Mouse (Mus musculus): ENCODE measurements around the gene Sbf2. TPM values are rescaled to one million over a fixed set of nuclear protein-coding genes. Genes with fewer than 3 reads are reported as not detected.

The Sbf2 gene
- total and polyA plus RNA-seq, 2 experiments from 2014 or later: 21.3 to 64.6 TPM

- Histone ChIP-seq H3K27me3 (ENCODE audit: control insufficient read depth, insufficient read depth, low read length) (no peaks in the 10 kb centered on the region), H3K36me3 (replicated peaks; ENCODE audit: control insufficient read depth, insufficient read depth, low read length) (no peaks in the 10 kb centered on the region), H3K9me3 (replicated peaks; ENCODE audit: control insufficient read depth, low read length) (no peaks in the 10 kb centered on the region), H3K9ac (replicated peaks; ENCODE audit: low read depth, low read length) (no peak overlapping the region), H3K4me1 (ENCODE audit: control insufficient read depth, insufficient read depth) (peaks cover 39% of the 10 kb centered on the region), H3K4me2 (ENCODE audit: low read depth, low read length) (peak overlapping the region; percentile 94), H3K27ac (ENCODE audit: low read depth) (no peak overlapping the region), H3K4me3 (ENCODE audit: low read depth, low read length) (peak overlapping the region; percentile 64)
- no peak for ATAC-seq (ENCODE audit: insufficient read depth, low read depth)
- TF ChIP-seq CTCF (IDR thresholded peaks at IDR 0.05; ENCODE audit: low read depth) (no peak), EP300 (IDR thresholded peaks at IDR 0.05; ENCODE audit: low read depth) (no peak)
- WGBS: 74% methylated on average over 10 of the region's 10 CpGs
- no peak for DNase-seq (ENCODE audit: low spot score)
Observed at GRCm38 (mm10) chr7:110625489-110625888, 10.8 kb upstream of the Sbf2 start.

GRCm38 (mm10) chr7:110624961-110625360, 10.2 kb upstream of the Sbf2 start:
- Histone ChIP-seq H3K27ac (ENCODE audit: low read depth) (no peak overlapping the region), H3K4me3 (ENCODE audit: low read depth, low read length) (no peak overlapping the region), H3K9me3 (replicated peaks; ENCODE audit: control insufficient read depth, low read length) (no peaks in the 10 kb centered on the region), H3K36me3 (replicated peaks; ENCODE audit: control insufficient read depth, insufficient read depth, low read length) (no peaks in the 10 kb centered on the region), H3K9ac (replicated peaks; ENCODE audit: low read depth, low read length) (no peak overlapping the region), H3K4me2 (ENCODE audit: low read depth, low read length) (peak overlapping the region; percentile 42), H3K4me1 (ENCODE audit: control insufficient read depth, insufficient read depth) (peaks cover 44% of the 10 kb centered on the region), H3K27me3 (ENCODE audit: control insufficient read depth, insufficient read depth, low read length) (no peaks in the 10 kb centered on the region)
- WGBS: 50% methylated on average over 13 of the region's 13 CpGs
- DNase-seq (ENCODE audit: low spot score) (no peak), ATAC-seq (ENCODE audit: insufficient read depth, low read depth) (no peak)
- TF ChIP-seq EP300 (IDR thresholded peaks at IDR 0.05; ENCODE audit: low read depth) (no peak), CTCF (IDR thresholded peaks at IDR 0.05; ENCODE audit: low read depth) (no peak)

- no peak for ATAC-seq (ENCODE audit: insufficient read depth, low read depth)
- H3K4me2 ChIP-seq (ENCODE audit: low read depth, low read length): no peak overlapping the region
- no peak overlapping the region for H3K27ac ChIP-seq (ENCODE audit: low read depth)
- WGBS: 51% methylated on average over 2 of the region's 2 CpGs
- H3K4me3 ChIP-seq (ENCODE audit: low read depth, low read length): no peak overlapping the region
- peaks cover 50% of the 10 kb centered on the region for H3K4me1 ChIP-seq (ENCODE audit: control insufficient read depth, insufficient read depth)
- no peak for DNase-seq (ENCODE audit: low spot score)
- H3K9ac ChIP-seq (replicated peaks; ENCODE audit: low read depth, low read length): no peak overlapping the region
- H3K9me3 ChIP-seq (replicated peaks; ENCODE audit: control insufficient read depth, low read length): no peaks in the 10 kb centered on the region
- no peaks in the 10 kb centered on the region for H3K27me3 ChIP-seq (ENCODE audit: control insufficient read depth, insufficient read depth, low read length)
- no peaks in the 10 kb centered on the region for H3K36me3 ChIP-seq (replicated peaks; ENCODE audit: control insufficient read depth, insufficient read depth, low read length)
- TF ChIP-seq EP300 (IDR thresholded peaks at IDR 0.05; ENCODE audit: low read depth): no peak
- TF ChIP-seq CTCF (IDR thresholded peaks at IDR 0.05; ENCODE audit: low read depth): no peak
Observed at GRCm38 (mm10) chr7:110624067-110624466, 9.3 kb upstream of the Sbf2 start.

- DNase-seq (ENCODE audit: low spot score) (peak; percentile 90), ATAC-seq (ENCODE audit: insufficient read depth, low read depth) (peak; percentile 48)
- H3K9me3 ChIP-seq (replicated peaks; ENCODE audit: control insufficient read depth, low read length): no peaks in the 10 kb centered on the region
- H3K4me2 ChIP-seq (ENCODE audit: low read depth, low read length): peak overlapping the region; percentile 43
- H3K36me3 ChIP-seq (replicated peaks; ENCODE audit: control insufficient read depth, insufficient read depth, low read length): no peaks in the 10 kb centered on the region
- H3K27ac ChIP-seq (ENCODE audit: low read depth): peak overlapping the region; percentile 90
- WGBS: 5% methylated on average over 9 of the region's 9 CpGs
- peaks cover 21% of the 10 kb centered on the region for H3K4me1 ChIP-seq (ENCODE audit: control insufficient read depth, insufficient read depth)
- 0 out of 2 replicates have a peak overlapping the region, but pooled peaks have one; percentile 22 for H3K9ac ChIP-seq (replicated peaks; ENCODE audit: low read depth, low read length)
- no peaks in the 10 kb centered on the region for H3K27me3 ChIP-seq (ENCODE audit: control insufficient read depth, insufficient read depth, low read length)
- TF ChIP-seq CTCF (IDR thresholded peaks at IDR 0.05; ENCODE audit: low read depth): no peak
- peak; percentile 95 for TF ChIP-seq EP300 (IDR thresholded peaks at IDR 0.05; ENCODE audit: low read depth)
- H3K4me3 ChIP-seq (ENCODE audit: low read depth, low read length): no peak overlapping the region
Observed at GRCm38 (mm10) chr7:110619086-110619611, 4.4 kb upstream of the Sbf2 start.

GRCm38 (mm10) chr7:110615792-110616191, 1.1 kb upstream of the Sbf2 start:
- Histone ChIP-seq H3K36me3 (replicated peaks; ENCODE audit: control insufficient read depth, insufficient read depth, low read length) (no peaks in the 10 kb centered on the region), H3K27ac (ENCODE audit: low read depth) (peak overlapping the region; percentile 100), H3K4me1 (ENCODE audit: control insufficient read depth, insufficient read depth) (peaks cover 39% of the 10 kb centered on the region), H3K9me3 (replicated peaks; ENCODE audit: control insufficient read depth, low read length) (no peaks in the 10 kb centered on the region), H3K9ac (replicated peaks; ENCODE audit: low read depth, low read length) (no peak overlapping the region; the same call in 1 of the 2 replicates), H3K4me2 (ENCODE audit: low read depth, low read length) (peak overlapping the region; percentile 85), H3K4me3 (ENCODE audit: low read depth, low read length) (peak overlapping the region; percentile 92), H3K27me3 (ENCODE audit: control insufficient read depth, insufficient read depth, low read length) (no peaks in the 10 kb centered on the region)
- DNase-seq (ENCODE audit: low spot score) (no peak), ATAC-seq (ENCODE audit: insufficient read depth, low read depth) (no peak)
- no peak for TF ChIP-seq EP300 (IDR thresholded peaks at IDR 0.05; ENCODE audit: low read depth)
- TF ChIP-seq CTCF (IDR thresholded peaks at IDR 0.05; ENCODE audit: low read depth): no peak
- 25% methylated on average over 11 of the region's 11 CpGs for WGBS

GRCm38 (mm10) chr7:110615151-110615631, 469 bp upstream of the Sbf2 start:
- TF ChIP-seq CTCF (IDR thresholded peaks at IDR 0.05; ENCODE audit: low read depth) (no peak), EP300 (IDR thresholded peaks at IDR 0.05; ENCODE audit: low read depth) (no peak)
- H3K4me2 ChIP-seq (ENCODE audit: low read depth, low read length): peak overlapping the region; percentile 85
- no peaks in the 10 kb centered on the region for H3K27me3 ChIP-seq (ENCODE audit: control insufficient read depth, insufficient read depth, low read length)
- peak overlapping the region; percentile 100 for H3K27ac ChIP-seq (ENCODE audit: low read depth)
- no peaks in the 10 kb centered on the region for H3K9me3 ChIP-seq (replicated peaks; ENCODE audit: control insufficient read depth, low read length)
- peak overlapping the region; percentile 97 for H3K9ac ChIP-seq (replicated peaks; ENCODE audit: low read depth, low read length)
- DNase-seq (ENCODE audit: low spot score) (peak; percentile 61), ATAC-seq (ENCODE audit: insufficient read depth, low read depth) (no peak)
- H3K4me1 ChIP-seq (ENCODE audit: control insufficient read depth, insufficient read depth): peaks cover 35% of the 10 kb centered on the region
- H3K36me3 ChIP-seq (replicated peaks; ENCODE audit: control insufficient read depth, insufficient read depth, low read length): no peaks in the 10 kb centered on the region
- H3K4me3 ChIP-seq (ENCODE audit: low read depth, low read length): peak overlapping the region; percentile 92
- WGBS: 2% methylated on average over 19 of the region's 20 CpGs

All from heart, postnatal 0 days (tissue).